19 mouse cellular contexts compared by ENCODE assay signal in the genomic region with DNA sequence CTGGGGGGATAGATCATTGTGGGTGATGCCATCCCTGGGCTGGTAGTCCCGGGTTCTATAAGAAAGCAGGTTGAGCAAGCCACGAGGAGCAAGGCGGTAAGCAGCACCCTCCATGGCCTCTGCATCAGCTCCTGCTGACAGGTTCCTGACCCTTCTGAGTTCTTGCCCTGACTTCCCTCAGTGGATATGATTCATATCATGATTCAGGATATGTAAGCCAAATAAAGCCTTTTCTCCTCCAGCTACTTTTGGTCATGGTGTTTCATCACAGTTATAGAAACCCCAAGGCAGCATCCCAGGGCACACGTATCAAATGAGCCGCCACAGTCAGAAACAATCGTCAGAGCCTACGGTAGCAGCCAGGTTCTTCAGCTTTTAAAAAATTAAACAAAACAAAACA.
DNase-seq lines count a peak whose midpoint lies in the region; ATAC-seq and TF ChIP-seq lines count a peak whose summit lies in the region.
"Had no signal": no experiment of that assay in that cellular context is flagged by ENCODE, and none has a peak within 500 bp of the region (broad histone marks: within the 10 kb centered on the region; RNA-seq: fewer than 3 reads in every experiment).

No protein-coding gene starts in this region.

- no peak for TF ChIP-seq EP300 in heart, postnatal 0 days (IDR thresholded peaks at IDR 0.05; ENCODE audit: low read depth)

- no peaks in the 10 kb centered on the region for H3K27me3 ChIP-seq in heart, embryonic 12.5 days (replicated peaks)
- no peaks in the 10 kb centered on the region for H3K27me3 ChIP-seq in heart, postnatal 0 days (ENCODE audit: control insufficient read depth, insufficient read depth, low read length)
- H3K27me3 ChIP-seq: embryonic facial prominence, embryonic 12.5 days; forebrain, embryonic 15.5 days; hindbrain, embryonic 13.5 days had no signal

- no peak for TF ChIP-seq CTCF in layer of hippocampus, adult 2 months (conservative IDR thresholded peaks at IDR 0.05)
- no peak for TF ChIP-seq CTCF in heart, postnatal 0 days (IDR thresholded peaks at IDR 0.05; ENCODE audit: low read depth)

- H3K36me3 ChIP-seq in heart, embryonic 12.5 days: peaks cover 5% of the 10 kb centered on the region; the same call in 1 of the 2 replicates
- no peaks in the 10 kb centered on the region for H3K36me3 ChIP-seq in heart, postnatal 0 days (replicated peaks; ENCODE audit: control insufficient read depth, insufficient read depth, low read length)
- H3K36me3 ChIP-seq: embryonic facial prominence, embryonic 12.5 days had no signal

- no peak overlapping the region for H3K9ac ChIP-seq in heart, embryonic 12.5 days
- no peak overlapping the region for H3K9ac ChIP-seq in heart, postnatal 0 days (replicated peaks; ENCODE audit: low read depth, low read length)
- H3K9ac ChIP-seq: embryonic facial prominence, embryonic 12.5 days; forebrain, embryonic 15.5 days; hindbrain, embryonic 13.5 days had no signal

- H3K9me3 ChIP-seq in heart, embryonic 12.5 days (replicated peaks): no peaks in the 10 kb centered on the region
- H3K9me3 ChIP-seq in heart, postnatal 0 days (replicated peaks; ENCODE audit: control insufficient read depth, low read length): no peaks in the 10 kb centered on the region
- H3K9me3 ChIP-seq: embryonic facial prominence, embryonic 12.5 days; forebrain, embryonic 15.5 days; hindbrain, embryonic 13.5 days had no signal

- intact Hi-C loops in heart, postnatal 36 days (cut with DNase I): no loop called here

- ATAC-seq in heart, embryonic 12.5 days (ENCODE audit: insufficient number of reproducible peaks, low FRiP score): no peak
- ATAC-seq in heart, postnatal 0 days (ENCODE audit: insufficient read depth, low read depth): no peak
- ATAC-seq: forebrain, embryonic 15.5 days; hindbrain, postnatal 0 days had no signal

- 82% methylated on average over 7 of the region's 7 CpGs for WGBS in heart, embryonic 12.5 days
- WGBS in heart, postnatal 0 days: 67% methylated on average over 7 of the region's 7 CpGs

- peak overlapping the region; percentile 88 for H3K27ac ChIP-seq in heart, embryonic 12.5 days (ENCODE audit: poor library complexity, severe bottlenecking)
- peak overlapping the region; percentile 29; the same call in 1 of the 2 replicates for H3K27ac ChIP-seq in layer of hippocampus, adult 2 months
- H3K27ac ChIP-seq in heart, postnatal 0 days (ENCODE audit: low read depth): peak overlapping the region; percentile 93
- H3K27ac ChIP-seq: embryonic facial prominence, embryonic 12.5 days; forebrain, embryonic 15.5 days; hindbrain, embryonic 13.5 days; hindbrain, postnatal 0 days had no signal

- H3K4me2 ChIP-seq in heart, embryonic 12.5 days: no peak overlapping the region
- H3K4me2 ChIP-seq in heart, postnatal 0 days (ENCODE audit: low read depth, low read length): no peak overlapping the region
- H3K4me2 ChIP-seq: embryonic facial prominence, embryonic 12.5 days; forebrain, embryonic 15.5 days; hindbrain, embryonic 13.5 days had no signal

- peaks cover 42% of the 10 kb centered on the region for H3K4me1 ChIP-seq in heart, embryonic 12.5 days (replicated peaks)
- peaks cover 12% of the 10 kb centered on the region for H3K4me1 ChIP-seq in heart, postnatal 0 days (ENCODE audit: control insufficient read depth, insufficient read depth)
- H3K4me1 ChIP-seq: embryonic facial prominence, embryonic 12.5 days; forebrain, embryonic 15.5 days had no signal

- DNase-seq in heart, adult 11 months: peak; percentile 76
- DNase-seq in heart, adult 8-10 months (ENCODE audit: low spot score): no peak
- DNase-seq in heart, postnatal 36 days: no peak
- no peak for DNase-seq in layer of hippocampus, adult 2 months (ENCODE audit: low spot score in 2 of 2)
- DNase-seq in layer of hippocampus, adult 9-10 months (ENCODE audit: low spot score): no peak
- no peak for DNase-seq in heart, postnatal 0 days (ENCODE audit: low spot score)
- no peak for DNase-seq in cerebellum, postnatal 14 days
- DNase-seq: adrenal gland, adult 8-10 months; cerebellum, adult 11 months; cerebellum, adult 8-10 months; cerebellum, postnatal 25 days; gastrocnemius, postnatal 36 days; kidney, adult 11 months; kidney, adult 9 months had no signal

- H3K4me3 ChIP-seq in heart, embryonic 12.5 days: no peak overlapping the region
- H3K4me3 ChIP-seq in layer of hippocampus, adult 2 months: no peak overlapping the region
- no peak overlapping the region for H3K4me3 ChIP-seq in heart, postnatal 0 days (ENCODE audit: low read depth, low read length)
- H3K4me3 ChIP-seq: embryonic facial prominence, embryonic 12.5 days; forebrain, embryonic 15.5 days; hindbrain, embryonic 13.5 days had no signal

Comparison
In these comparisons a context has a peak if more than half of its experiments do, and no peak if none do; other contexts are left out.
1. H3K27ac ChIP-seq: peak in every context shown above with its lines; median percentile 93 in heart, postnatal 0 days; 88 in heart, embryonic 12.5 days; 29 in layer of hippocampus, adult 2 months.